Mouse (Mus musculus) embryo, embryonic 10.5 days (tissue): ENCODE measurements at regions not wholly inside any gene's neighbourhood (a gene's known extent, or its start where the extent isn't known, plus 50 kb on each side); places are given as distances from the start of the nearest gene placed in this dataset.
A peak's percentile ranks its signal among the peaks of the same experiment; 100 is the strongest.

Experiments used
- DNase-seq: peaks from one replicate; pipeline ENCODE4 v3.0.0-alpha.2; 2015; ENCODE audit warnings: low spot score

DNA sequence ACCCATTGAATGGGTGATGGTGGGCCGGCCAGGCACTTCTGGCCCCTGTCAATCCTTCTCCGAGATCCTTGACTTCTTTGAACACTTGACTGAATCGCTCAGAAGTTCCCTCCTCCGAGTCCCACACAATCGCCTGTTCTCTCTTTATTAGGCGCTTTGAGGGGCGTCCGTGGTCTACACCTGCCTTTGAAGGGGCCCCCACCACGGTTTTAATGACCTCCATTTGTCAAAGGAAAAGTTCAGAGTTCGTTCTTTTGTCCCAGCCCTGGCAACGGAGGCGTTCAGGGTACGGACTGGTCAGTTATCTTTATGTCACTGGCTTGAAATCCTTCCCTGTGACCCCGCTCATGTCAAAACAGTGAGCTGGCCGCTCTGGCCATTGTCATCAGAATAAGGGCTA is 74.3 kb upstream of the Irx3 start:
- DNase-seq: peak; percentile 82

DNA sequence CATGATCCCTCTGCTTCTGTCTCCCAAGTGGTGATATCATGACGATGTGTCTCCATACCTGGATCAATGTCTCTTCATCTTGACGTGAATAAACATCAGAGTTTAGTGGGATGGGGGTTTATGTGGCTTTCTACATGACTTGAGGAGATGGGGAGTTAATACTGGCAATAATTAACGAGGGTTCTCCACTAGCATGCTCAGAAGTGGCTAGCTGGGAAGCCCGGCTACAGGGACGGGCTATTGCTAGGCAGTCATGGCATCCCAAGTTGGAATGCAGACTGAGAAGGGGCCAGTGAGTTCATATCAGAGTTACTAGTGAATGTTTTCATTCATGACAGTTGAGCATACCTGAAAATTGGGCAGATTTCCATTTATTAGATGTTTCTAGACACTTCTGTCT is 71.4 kb upstream of the Irx3 start:
- no peak for DNase-seq

DNA sequence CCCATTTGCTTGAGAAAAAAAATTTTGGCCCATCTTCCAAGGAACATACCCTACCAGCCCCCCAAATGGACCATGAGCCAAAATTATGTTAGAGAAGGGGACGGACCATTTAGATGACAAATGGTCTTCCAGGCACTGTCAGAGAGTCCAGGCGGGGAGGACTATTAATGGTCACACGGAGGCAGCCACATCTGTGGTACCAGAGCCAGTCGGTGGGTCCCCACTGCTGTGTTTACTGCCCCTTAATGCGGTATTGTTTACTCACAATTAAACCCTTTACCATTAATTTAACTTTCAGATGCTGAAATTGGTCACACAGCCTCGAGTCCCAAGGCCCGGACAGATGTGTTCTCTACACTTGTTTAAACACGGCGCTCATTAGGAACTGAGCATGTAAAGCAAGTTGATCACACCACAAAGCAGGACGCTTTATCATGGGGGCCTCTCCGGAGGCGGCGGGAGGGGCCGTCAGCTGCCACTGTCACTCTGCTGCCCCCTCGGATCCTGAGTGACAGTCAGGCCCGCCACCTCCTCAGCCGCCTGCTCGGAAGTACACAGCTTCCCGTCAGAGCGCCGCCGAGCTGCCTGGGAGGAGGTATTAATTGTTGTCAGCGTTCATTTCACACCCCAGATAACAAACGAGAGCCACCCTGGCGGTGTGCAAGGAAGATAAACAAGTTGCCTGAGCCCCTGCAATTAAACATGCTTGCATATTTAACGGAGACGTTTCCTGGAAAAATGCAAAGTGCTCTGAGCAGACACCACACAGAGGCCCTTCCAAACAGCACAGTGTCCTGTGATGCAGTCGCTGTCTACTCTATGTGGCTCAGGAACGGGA is 70.6 kb upstream of the Irx3 start:
- peak; percentile 65 for DNase-seq

DNA sequence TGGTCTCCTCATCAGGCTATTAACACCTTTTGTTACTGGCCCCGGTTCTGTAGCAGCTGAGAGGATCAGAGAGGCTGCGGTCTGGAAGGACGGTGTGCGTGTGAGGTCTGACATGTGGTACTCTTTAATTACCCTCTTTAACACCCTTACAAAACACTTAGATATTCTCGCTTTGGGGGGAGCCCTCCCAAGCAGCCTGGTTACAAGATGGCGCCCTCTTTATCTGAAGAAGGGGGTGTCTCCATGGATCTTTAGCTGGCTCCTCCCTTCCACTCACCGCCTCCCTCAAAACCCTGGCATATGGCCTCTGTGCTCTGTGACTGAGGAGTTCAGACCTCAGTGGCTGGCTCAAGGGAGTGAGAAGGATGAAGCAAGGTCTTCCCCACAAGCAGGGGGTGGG is 65.2 kb upstream of the Irx3 start:
- DNase-seq: peak; percentile 62

DNA sequence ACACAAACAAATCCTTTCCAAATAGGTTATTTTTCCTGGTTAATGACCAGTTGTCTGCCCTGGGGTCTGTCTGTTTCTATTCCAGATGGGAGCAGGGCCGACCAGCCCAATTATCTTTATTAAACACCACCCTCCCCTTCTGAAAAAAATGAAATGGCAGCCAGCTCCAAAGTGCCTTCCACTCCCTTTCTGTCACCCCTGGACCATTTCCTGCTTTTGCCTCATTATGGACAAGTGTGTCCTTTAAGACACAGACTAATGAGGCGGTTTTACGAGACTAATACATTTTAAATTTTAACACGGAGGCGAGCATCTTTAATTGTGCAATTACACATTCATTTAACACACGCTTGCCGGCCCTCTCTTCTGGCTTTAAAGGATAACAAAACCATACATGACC is 64.2 kb upstream of the Irx3 start:
- no peak for DNase-seq

DNA sequence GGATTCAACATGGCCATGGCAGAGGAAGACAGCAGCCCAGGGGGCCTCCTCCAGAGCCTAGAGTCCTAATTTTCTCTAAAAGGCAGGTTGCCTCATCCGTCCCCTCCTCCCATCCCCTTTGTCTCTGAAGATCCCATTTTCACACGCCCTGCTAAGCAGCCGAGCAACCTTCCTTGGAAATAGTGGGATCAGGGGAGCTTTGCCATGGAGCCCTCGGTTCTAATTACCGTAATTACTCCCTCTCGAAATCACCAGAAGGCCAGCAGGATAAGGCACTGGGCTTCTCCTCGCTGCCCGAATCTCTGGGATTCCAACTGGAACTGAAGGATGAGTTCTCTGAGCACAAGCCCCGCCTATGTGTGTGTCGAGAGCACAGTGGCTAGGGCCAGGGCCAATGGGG is 63.5 kb upstream of the Irx3 start:
- DNase-seq: peak; percentile 30

DNA sequence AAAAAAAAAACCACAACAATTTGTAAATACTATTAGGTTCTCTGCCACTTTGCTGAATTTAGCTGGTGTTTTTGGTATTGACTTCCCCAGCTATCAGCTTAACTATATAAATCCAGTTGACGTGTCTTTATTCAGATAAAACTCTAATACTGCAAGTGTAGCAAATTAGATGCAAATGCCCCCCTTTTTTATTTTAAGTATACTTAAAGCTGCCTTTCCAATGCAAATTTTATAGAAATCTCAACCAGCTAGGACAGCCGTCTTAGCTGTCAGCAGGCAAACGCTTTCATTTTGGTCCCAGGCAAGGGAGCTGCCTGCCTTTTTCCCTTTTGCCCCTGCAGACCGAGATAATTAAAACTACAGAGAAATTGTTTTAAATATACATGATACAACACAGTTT is 61.6 kb upstream of the Irx3 start:
- DNase-seq: no peak

DNA sequence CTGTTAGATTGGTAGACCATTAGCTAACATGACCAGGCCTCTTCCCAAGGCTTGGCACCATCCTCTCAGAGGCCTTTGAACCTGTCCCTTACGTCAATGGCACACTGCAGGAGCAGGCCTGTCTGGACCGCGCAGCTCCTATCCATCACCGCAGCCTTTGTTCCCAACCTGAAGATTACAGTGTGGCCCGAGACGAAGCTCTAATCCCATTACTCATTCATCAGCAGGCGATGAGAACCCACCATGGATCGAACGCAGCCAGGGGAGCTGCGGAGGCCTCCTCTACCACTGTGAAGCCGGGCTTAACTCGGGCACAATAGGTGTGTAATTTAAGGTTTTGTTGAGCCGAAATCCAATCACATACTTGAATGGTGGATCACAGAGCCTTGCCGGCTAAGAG is 54.0 kb upstream of the Irx3 start:
- DNase-seq: no peak

DNA sequence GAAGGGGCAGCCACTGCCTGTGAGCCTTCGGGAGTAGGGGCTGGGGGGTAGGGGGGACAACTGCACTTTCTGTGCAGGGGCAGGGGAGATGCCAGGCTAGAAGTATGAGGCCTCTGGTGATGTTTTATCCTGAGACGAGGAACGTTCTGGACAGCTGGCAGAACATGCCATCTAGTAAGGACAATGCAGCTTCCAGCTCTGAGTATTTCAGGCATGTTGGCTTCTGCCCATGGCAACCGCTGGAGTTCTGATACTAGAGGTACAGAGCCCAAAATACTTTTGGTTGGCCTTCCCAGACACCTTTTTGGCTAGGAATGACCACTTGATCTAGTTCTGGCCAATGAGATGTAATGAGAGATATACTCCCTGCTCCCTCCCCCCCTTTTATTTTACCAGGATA is 52.5 kb upstream of the Irx3 start:
- DNase-seq: no peak

DNA sequence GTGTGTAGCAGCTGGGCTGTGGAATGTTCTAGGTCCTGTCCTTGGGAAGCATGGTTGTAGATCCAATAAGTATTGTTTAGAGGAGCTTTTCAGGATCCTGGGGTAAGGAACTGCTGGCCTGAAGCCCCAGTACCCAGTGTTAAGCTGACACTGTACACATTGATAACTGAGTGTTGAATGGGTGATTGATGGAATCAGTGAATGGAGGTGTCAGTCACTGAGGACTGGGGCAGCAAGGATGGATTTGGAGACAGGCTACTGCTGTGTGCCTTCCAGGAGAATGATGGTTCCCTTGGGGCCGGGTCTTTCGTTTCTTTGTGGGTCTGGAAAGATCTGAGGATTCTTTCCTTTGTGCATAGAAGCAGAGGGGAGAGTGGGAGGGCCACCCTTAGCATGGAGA is 51.9 kb upstream of the Irx3 start:
- DNase-seq: no peak

DNA sequence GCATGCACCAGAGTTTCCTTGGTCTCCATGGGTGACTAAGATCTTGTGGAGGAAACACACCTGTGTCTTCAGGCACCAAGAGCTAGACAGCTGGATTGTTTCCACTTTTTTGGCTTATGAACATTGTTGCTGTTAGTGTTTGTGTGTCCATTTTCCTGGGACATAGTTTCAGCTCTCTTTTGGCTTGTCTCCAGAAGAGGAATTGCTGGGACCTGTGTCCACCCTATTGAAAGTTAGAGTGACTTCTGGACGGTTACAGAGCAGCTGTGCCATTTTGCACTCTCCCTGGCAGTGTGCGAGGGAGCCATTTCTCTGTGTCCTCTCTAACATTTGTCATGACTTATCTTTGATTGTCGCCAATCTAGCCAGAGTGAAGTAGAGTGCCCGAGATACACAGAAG is 51.5 kb upstream of the Irx3 start:
- no peak for DNase-seq
